Mouse (Mus musculus) midbrain, embryonic 14.5 days (tissue): ENCODE data around the gene Pygo1. TPM values are rescaled to one million over a fixed set of nuclear protein-coding genes. Genes with fewer than 3 reads are reported as not detected.
A peak's percentile ranks its signal among the peaks of the same experiment; 100 is the strongest.

Experiments
- ATAC-seq: fragments of 200-750 bp; cut with Nextera tagmentation; 2 replicates; pipeline ENCODE4 v1.8.0; 2017; ENCODE audit warnings: moderate number of reproducible peaks, moderate library complexity; ENCODE audit not compliant: low FRiP score, low TSS enrichment
- DNase-seq: peaks from one replicate; pipeline ENCODE4 v3.0.0-alpha.2; 2015
- H3K27ac ChIP-seq: fragments of 300-500 bp; sonication (generic); replicated peaks from 2 replicates; pipeline ENCODE4 v1.5.1; 2014; ENCODE audit warnings: mild to moderate bottlenecking, low read depth, low read length, moderate library complexity
- H3K27me3 ChIP-seq: fragments of 300-500 bp; sonication (generic); 2 replicates; pipeline ENCODE4 v1.6.1; 2014; ENCODE audit warnings: low read length, control low read depth, mixed read lengths; ENCODE audit not compliant: control insufficient read depth, insufficient read depth
- H3K36me3 ChIP-seq: fragments of 300-500 bp; sonication (generic); 2 replicates; pipeline ENCODE4 v1.6.1; 2014; ENCODE audit warnings: low read length, control low read depth; ENCODE audit not compliant: control insufficient read depth, insufficient read depth
- H3K4me1 ChIP-seq: fragments of 300-500 bp; sonication (generic); 2 replicates; pipeline ENCODE4 v1.6.1; 2014; ENCODE audit warnings: mild to moderate bottlenecking, antibody characterized with exemption, low read length, control low read depth; ENCODE audit not compliant: control insufficient read depth, insufficient read depth
- H3K4me2 ChIP-seq: fragments of 300-500 bp; sonication (generic); 2 replicates; pipeline ENCODE4 v1.6.1; 2014; ENCODE audit warnings: mild to moderate bottlenecking, low read length, moderate library complexity
- H3K4me3 ChIP-seq: fragments of 300-500 bp; sonication (generic); replicated peaks from 2 replicates; pipeline ENCODE4 v1.5.1; 2014; ENCODE audit warnings: low read depth, low read length
- H3K9ac ChIP-seq: fragments of 300-500 bp; sonication (generic); replicated peaks from 2 replicates; pipeline ENCODE4 v1.6.1; 2014; ENCODE audit warnings: mild to moderate bottlenecking, low read length, moderate library complexity
- H3K9me3 ChIP-seq: fragments of 300-500 bp; sonication (generic); 2 replicates; pipeline ENCODE4 v1.6.1; 2016; ENCODE audit warnings: low read length, control low read depth, mixed read lengths; ENCODE audit not compliant: control insufficient read depth
- WGBS: fragments of 180-500 bp; shearing (Covaris S2); extraction: QIAGEN DNeasy Blood & Tissue Kit; methylation state at CpG from one replicate; pipeline ENCODE4 v1.1.7; 2014; 5-methylcytosine and 5-hydroxymethylcytosine counted together
- polyA plus RNA-seq: library from polyadenylated mRNA; unstranded; fragments of >200 nt; fragmentation: Nextera tagmentation; extraction: Ambion mirVana; gene quantifications from 2 replicates; pipeline ENCODE4 v1.2.1, GENCODE M21; 2014

The Pygo1 gene
- polyA plus RNA-seq, result 15.5 and 16.3 TPM in 2 replicates

DNA sequence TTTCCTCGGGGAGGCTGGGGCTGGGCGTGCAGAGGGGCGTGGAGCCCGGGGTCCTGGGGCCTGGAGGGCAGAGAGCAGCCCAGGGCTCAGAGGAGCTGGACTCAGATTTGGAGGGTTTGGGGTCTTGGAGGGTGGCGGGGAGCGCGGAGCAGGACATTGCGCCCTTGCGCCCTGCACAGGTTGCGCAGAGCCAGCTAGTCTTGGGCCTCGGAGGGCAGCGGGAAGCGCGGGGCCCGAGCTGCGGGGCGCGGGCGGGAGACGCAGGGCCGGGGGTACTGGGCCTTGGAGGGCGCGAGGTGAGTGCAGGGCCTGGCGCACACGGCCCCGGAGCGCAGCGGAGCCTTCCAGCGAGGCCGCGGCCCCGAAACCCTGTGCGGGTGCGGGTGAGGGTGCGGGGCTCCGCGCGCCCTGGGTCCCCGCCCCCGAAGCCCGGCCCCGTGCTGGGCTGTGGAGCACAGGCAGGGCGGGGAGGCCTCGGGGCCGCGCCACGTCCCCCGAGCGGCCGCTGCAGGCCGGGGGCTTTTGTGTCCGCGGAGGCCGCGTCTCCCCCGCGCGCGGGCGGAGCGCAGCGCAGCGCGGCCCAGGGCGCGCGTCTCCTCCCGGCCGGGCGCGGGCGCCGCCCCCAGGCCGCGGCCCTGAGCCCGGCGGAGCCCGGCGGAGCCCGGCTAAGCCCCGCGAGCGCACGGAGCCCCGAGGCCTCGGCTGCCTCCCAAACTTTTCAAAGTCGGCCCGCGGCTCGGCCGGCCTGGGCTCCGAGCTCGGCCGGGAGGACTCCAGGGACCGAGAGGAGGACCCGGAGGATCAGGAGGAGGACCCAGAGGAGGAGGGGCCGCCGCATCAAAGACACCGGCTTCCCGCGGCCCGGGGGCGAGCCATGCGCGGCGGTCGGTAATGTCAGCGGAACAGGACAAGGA lies at the start of gene Pygo1:
Pygo1 (plus strand) TSS at position 625 of the 914 bp plus-strand sequence.
- Histone ChIP-seq H3K4me3 (peak within 1 kb of the TSS; percentile 74), H3K9me3 (no peaks in the 10 kb centered on the region), H3K4me1 (peaks cover 14% of the 10 kb centered on the region), H3K27me3 (no peaks in the 10 kb centered on the region), H3K9ac (peak within 1 kb of the TSS; percentile 89), H3K27ac (peak within 1 kb of the TSS; percentile 86), H3K36me3 (no peaks in the 10 kb centered on the region), H3K4me2 (peak within 1 kb of the TSS; percentile 94)
- peak; percentile 82 for DNase-seq
- under 1% methylated on average over 88 of the region's 108 CpGs for WGBS
- ATAC-seq, result peak; percentile 84

DNA sequence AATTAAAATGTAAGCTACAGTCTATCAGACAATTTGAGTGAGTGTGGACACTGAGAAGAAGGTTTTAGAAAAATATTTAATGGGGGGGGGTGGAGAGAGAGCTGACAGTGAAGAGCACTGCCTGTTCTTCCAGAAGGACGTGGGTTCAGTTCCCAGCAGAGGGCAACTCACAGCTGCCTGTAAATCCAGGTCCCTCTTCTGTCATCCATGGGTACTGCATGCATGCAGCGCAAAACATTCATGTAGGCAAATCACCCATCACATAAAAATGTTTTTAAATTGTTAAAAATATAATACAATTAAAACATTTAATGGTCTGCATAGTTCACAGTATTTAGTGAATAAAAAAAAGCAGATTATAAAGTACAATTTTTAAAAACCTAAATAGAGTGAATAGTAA lies 49.6 kb upstream of the Pygo1 start:
- ATAC-seq (no peak), DNase-seq (no peak)
- WGBS, result 81% methylated on average over 2 of the region's 2 CpGs
- Histone ChIP-seq H3K4me2 (no peak overlapping the region), H3K36me3 (no peaks in the 10 kb centered on the region), H3K4me1 (peaks cover 20% of the 10 kb centered on the region), H3K9ac (no peak overlapping the region), H3K9me3 (no peaks in the 10 kb centered on the region), H3K27me3 (no peaks in the 10 kb centered on the region), H3K4me3 (no peak overlapping the region), H3K27ac (no peak overlapping the region)

DNA sequence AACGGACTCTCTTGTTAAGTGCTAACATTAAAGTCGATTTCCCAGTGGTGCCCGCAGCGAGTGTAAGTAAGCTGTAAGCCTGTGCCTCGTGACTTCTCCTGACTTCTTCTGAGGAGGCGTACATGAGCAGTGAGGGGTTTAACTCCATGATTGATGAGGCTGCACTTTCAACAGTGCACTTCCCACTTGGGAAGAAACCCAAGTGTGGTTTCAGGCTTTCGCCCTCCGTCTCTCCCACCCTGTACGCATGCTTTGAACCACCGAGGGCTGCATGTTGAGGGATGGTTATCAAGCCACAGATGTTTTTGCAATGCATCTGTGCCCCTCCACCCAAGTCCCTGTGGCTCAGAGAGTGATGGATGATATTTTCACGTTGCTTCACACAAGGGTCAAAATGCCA lies 47.5 kb upstream of the Pygo1 start:
- Histone ChIP-seq H3K9me3 (no peaks in the 10 kb centered on the region), H3K4me1 (peaks cover 21% of the 10 kb centered on the region), H3K4me2 (no peak overlapping the region), H3K9ac (no peak overlapping the region), H3K27ac (no peak overlapping the region), H3K27me3 (no peaks in the 10 kb centered on the region), H3K36me3 (no peaks in the 10 kb centered on the region), H3K4me3 (no peak overlapping the region)
- no peak; the same call in 1 of the 2 replicates for ATAC-seq
- WGBS, result 39% methylated on average over 11 of the region's 11 CpGs
- DNase-seq, result peak; percentile 37

DNA sequence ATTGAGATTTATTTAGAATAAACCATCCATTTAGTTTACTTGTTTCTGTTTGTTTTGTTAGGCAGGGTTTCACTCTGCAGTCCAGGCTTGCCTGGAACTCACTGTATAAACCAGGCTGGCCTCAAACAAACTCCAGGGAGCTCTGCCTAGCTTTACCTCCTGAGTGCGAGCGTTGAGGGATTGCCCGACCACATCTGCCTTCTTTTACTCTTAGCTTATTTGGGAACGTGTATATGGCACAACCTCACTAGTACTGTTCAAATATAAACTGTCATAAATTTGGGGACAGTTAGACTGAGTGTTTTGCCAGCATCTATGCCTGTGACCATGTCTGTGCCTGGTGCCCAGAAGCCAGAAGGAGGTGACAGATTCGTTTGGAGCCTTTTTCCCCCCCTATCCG lies 46.8 kb upstream of the Pygo1 start:
- H3K4me2 ChIP-seq, result no peak overlapping the region
- 38% methylated on average over 6 of the region's 6 CpGs for WGBS
- peaks cover 21% of the 10 kb centered on the region for H3K4me1 ChIP-seq
- no peaks in the 10 kb centered on the region for H3K36me3 ChIP-seq
- H3K9ac ChIP-seq, result no peak overlapping the region
- H3K27me3 ChIP-seq, result no peaks in the 10 kb centered on the region
- no peak overlapping the region for H3K27ac ChIP-seq
- no peak overlapping the region for H3K4me3 ChIP-seq
- ATAC-seq (no peak), DNase-seq (no peak)
- no peaks in the 10 kb centered on the region for H3K9me3 ChIP-seq

DNA sequence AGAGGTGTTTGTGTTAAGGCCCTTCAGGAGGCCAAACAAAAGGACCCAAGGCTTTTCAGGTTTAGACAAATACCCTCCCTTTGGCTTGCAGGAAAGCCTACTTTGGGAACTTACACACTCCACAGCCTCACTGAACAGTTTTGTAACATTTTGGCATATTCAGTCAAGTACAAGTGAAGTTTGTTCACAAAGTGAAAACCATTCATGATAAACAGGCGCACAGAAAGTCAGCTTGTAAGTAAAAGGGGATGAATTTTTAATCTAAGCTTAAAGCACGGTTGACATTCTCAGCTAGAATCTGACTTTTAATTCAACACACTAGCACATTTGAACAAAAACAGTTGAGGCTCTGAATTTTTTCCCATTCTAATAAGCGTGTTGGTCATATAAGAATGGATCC lies 45.8 kb upstream of the Pygo1 start:
- no peak for DNase-seq
- H3K36me3 ChIP-seq, result no peaks in the 10 kb centered on the region

DNA sequence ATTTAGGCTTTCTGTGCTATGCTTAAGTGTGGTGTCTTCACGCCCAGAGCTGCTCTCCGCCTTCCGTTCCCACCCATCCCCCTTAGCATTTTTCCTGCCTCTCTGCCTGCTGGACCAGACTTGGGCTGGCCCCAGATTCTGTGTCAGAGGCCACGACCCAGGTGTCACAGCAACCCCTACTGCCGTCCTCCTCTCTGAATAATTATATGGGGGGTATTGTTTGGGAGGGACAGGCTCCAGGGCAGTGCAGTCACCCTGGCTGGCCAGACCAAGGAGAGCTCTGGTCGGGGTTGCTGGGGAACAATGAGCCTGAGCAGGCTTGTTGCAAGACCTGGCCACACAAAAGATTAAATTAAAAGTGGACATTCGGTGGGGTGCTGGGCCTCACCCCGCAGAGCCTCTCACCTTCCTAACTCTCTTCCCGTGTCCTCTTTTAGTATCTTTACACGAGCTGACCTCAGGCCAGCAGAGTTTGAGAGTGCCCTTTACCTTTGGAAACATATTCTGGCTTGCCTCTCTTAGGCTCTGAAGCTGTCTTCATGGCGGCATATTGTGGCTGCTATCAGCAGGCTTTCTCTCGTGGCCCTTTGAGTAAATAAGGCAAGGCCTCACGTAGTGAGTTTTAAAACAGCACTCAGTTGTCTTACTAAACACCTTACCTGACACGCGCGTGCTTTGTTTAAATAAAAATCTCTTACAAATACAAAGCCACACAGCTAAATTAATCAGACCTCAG lies 45.1 kb upstream of the Pygo1 start:
- Histone ChIP-seq H3K9me3 (no peaks in the 10 kb centered on the region), H3K9ac (peak overlapping the region; percentile 24; the same call in 1 of the 2 replicates), H3K4me3 (no peak overlapping the region), H3K36me3 (no peaks in the 10 kb centered on the region), H3K27ac (no peak overlapping the region), H3K4me2 (no peak overlapping the region), H3K27me3 (no peaks in the 10 kb centered on the region), H3K4me1 (peaks cover 21% of the 10 kb centered on the region)
- 16% methylated on average over 16 of the region's 16 CpGs for WGBS
- ATAC-seq (no peak), DNase-seq (peak; percentile 43)

More for the DNA sequence above, 45.8 kb upstream of the Pygo1 start:
- Histone ChIP-seq H3K27ac (no peak overlapping the region), H3K4me3 (no peak overlapping the region), H3K27me3 (no peaks in the 10 kb centered on the region), H3K4me2 (no peak overlapping the region), H3K4me1 (peaks cover 21% of the 10 kb centered on the region), H3K9me3 (no peaks in the 10 kb centered on the region), H3K9ac (no peak overlapping the region)
- ATAC-seq, result no peak
- WGBS, result 29% methylated on average over 3 of the region's 3 CpGs

DNA sequence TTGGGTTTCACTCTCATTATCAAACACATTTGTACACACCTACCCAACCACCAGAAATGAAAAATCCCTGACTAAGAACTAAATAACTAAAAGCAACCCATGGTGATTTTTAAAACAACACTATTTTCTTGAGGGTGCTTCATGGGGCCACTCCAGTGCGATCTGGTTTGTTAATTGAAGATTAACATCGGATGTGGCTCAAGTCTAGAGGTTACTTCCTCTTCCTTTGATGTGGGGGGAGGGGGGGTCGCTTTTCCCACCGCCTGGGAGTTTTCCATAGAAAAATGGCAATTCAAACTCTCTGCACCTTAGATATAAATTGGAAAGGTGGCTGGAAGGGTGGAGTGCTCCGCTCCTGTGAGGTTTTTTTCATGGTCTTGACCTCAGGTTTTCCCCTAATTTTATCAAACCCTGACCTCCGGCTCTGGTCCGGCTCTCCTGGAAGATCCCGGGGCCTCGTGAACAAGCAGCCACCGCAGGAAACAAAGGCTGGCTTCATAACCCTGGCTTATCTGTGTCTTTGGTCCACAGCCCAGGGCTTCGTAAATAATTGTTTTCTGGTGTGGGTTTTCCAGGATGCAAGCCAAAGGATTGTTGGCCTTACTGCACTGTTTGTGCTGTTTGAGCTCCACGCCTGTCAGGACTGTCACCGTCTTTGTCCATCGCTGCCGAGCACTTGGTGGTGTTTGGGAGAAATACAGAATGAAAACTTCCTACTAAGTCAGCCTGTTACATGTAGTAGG lies 44.2 kb upstream of the Pygo1 start:
- 0 out of 2 replicates have a peak overlapping the region, but pooled peaks have one; percentile 5 for H3K27ac ChIP-seq
- no peaks in the 10 kb centered on the region for H3K27me3 ChIP-seq
- no peaks in the 10 kb centered on the region for H3K9me3 ChIP-seq
- H3K4me3 ChIP-seq, result no peak overlapping the region
- H3K9ac ChIP-seq, result peak overlapping the region; percentile 24; the same call in 1 of the 2 replicates
- ATAC-seq (no peak), DNase-seq (peak; percentile 60)
- H3K4me1 ChIP-seq, result peaks cover 21% of the 10 kb centered on the region
- WGBS, result 9% methylated on average over 15 of the region's 15 CpGs
- H3K36me3 ChIP-seq, result no peaks in the 10 kb centered on the region
- H3K4me2 ChIP-seq, result peak overlapping the region; percentile 10; the same call in 1 of the 2 replicates

DNA sequence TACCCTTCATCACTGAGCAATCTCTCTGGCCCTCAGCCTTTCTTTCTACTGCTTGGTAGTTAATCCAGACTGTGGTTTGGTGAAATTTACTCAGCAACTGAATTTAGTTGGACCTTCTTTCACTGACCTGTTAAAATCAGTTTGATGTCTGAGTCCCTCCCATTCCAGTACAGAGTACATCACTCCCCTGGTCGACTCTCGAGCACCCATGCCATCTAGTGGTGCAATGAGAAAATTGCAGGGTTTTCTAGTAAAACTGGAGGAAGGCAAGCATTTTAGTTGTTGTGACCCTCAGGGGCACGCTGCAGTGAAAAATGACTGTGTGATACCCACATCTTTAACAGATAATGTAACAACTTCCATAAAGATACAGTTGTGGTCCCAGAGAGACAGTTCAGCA lies 41.5 kb upstream of the Pygo1 start:
- H3K27me3 ChIP-seq, result no peaks in the 10 kb centered on the region
- H3K9ac ChIP-seq, result no peak overlapping the region
- no peak overlapping the region for H3K4me2 ChIP-seq
- peaks cover 15% of the 10 kb centered on the region for H3K4me1 ChIP-seq
- peak; percentile 86 for DNase-seq
- no peak overlapping the region for H3K27ac ChIP-seq
- ATAC-seq, result peak; percentile 66; the same call in 1 of the 2 replicates
- no peak overlapping the region for H3K4me3 ChIP-seq
- 18% methylated on average over 3 of the region's 3 CpGs for WGBS
- no peaks in the 10 kb centered on the region for H3K9me3 ChIP-seq
- H3K36me3 ChIP-seq, result no peaks in the 10 kb centered on the region
